24 mouse cellular contexts compared by ENCODE assay signal in the genomic region with DNA sequence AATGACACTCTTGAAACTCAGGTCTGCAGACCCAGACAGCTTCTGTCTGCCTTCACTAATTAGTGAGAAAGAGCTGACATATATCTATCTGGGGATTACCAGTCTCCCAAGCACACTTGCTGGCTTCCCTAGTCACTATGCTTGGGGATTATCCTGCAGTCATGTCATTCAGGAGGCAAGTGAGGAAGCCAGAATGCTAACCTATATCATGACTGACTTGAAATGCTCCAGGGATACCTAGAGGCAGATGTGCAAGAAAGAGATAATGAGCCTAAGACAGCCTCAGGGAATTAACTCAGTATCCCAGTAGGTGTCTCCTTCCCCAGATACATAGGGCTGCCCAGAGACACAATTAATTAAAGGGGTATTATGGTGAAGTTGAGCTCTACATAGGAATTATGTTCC.
A peak's percentile ranks its signal among the peaks of the same experiment; 100 is the strongest.
DNase-seq lines count a peak whose midpoint lies in the region; ATAC-seq lines count a peak whose summit lies in the region.
"Had no signal": no experiment of that assay in that cellular context is flagged by ENCODE, and none has a peak within 500 bp of the region (broad histone marks: within the 10 kb centered on the region; RNA-seq: fewer than 3 reads in every experiment).

No protein-coding gene starts in this region.

- H3K4me3 ChIP-seq in hindbrain, embryonic 12.5 days = no peak overlapping the region
- no peak overlapping the region for H3K4me3 ChIP-seq in hindbrain, embryonic 11.5 days (ENCODE audit: low read depth, low read length)
- H3K4me3 ChIP-seq in embryonic facial prominence, embryonic 15.5 days (replicated peaks) = no peak overlapping the region
- no peak overlapping the region for H3K4me3 ChIP-seq in midbrain, embryonic 15.5 days
- no peak overlapping the region for H3K4me3 ChIP-seq in neural tube, embryonic 15.5 days (replicated peaks)
- H3K4me3 ChIP-seq: embryonic facial prominence, embryonic 12.5 days; forebrain, embryonic 13.5 days; gastrocnemius, adult 2 months; heart, embryonic 13.5 days; hindbrain, embryonic 15.5 days had no signal

- H3K27ac ChIP-seq in hindbrain, embryonic 12.5 days = no peak overlapping the region
- no peak overlapping the region for H3K27ac ChIP-seq in hindbrain, embryonic 11.5 days (ENCODE audit: low read depth, low read length)
- no peak overlapping the region for H3K27ac ChIP-seq in embryonic facial prominence, embryonic 15.5 days (replicated peaks)
- no peak overlapping the region for H3K27ac ChIP-seq in midbrain, embryonic 15.5 days
- no peak overlapping the region for H3K27ac ChIP-seq in neural tube, embryonic 15.5 days (replicated peaks)
- H3K27ac ChIP-seq: embryonic facial prominence, embryonic 12.5 days; forebrain, embryonic 13.5 days; gastrocnemius, adult 2 months; heart, embryonic 13.5 days; hindbrain, embryonic 15.5 days had no signal

- no peak overlapping the region for H3K4me2 ChIP-seq in hindbrain, embryonic 12.5 days (replicated peaks)
- H3K4me2 ChIP-seq in hindbrain, embryonic 11.5 days (replicated peaks; ENCODE audit: low read depth, low read length) = no peak overlapping the region
- H3K4me2 ChIP-seq in embryonic facial prominence, embryonic 15.5 days (replicated peaks) = no peak overlapping the region
- no peak overlapping the region for H3K4me2 ChIP-seq in midbrain, embryonic 15.5 days
- H3K4me2 ChIP-seq in neural tube, embryonic 15.5 days = no peak overlapping the region
- H3K4me2 ChIP-seq: embryonic facial prominence, embryonic 12.5 days; forebrain, embryonic 13.5 days; heart, embryonic 13.5 days; hindbrain, embryonic 15.5 days had no signal

- DNase-seq in hindbrain, embryonic 11.5 days (ENCODE audit: low spot score) = no peak
- DNase-seq in retina, postnatal 1 day = peak; percentile 71
- DNase-seq in kidney, postnatal 4 days = no peak
- DNase-seq in adrenal gland, adult 2 months = no peak
- DNase-seq: adrenal gland, postnatal 25 days; cerebellum, adult 11 months; cerebellum, adult 8-10 months; cerebellum, postnatal 14 days; embryo, embryonic 11 days; forebrain, postnatal 0 days; gastrocnemius, adult 2 months; gastrocnemius, postnatal 25 days; heart, postnatal 36 days had no signal

- H3K9me3 ChIP-seq in hindbrain, embryonic 12.5 days (replicated peaks) = no peaks in the 10 kb centered on the region
- H3K9me3 ChIP-seq in hindbrain, embryonic 11.5 days (ENCODE audit: control insufficient read depth, low read length) = no peaks in the 10 kb centered on the region
- H3K9me3 ChIP-seq in embryonic facial prominence, embryonic 15.5 days (replicated peaks) = no peaks in the 10 kb centered on the region
- no peaks in the 10 kb centered on the region for H3K9me3 ChIP-seq in midbrain, embryonic 15.5 days
- no peaks in the 10 kb centered on the region for H3K9me3 ChIP-seq in neural tube, embryonic 15.5 days (replicated peaks)
- H3K9me3 ChIP-seq: embryonic facial prominence, embryonic 12.5 days; forebrain, embryonic 13.5 days; heart, embryonic 13.5 days; hindbrain, embryonic 15.5 days had no signal

- H3K4me1 ChIP-seq in hindbrain, embryonic 12.5 days = no peaks in the 10 kb centered on the region
- H3K4me1 ChIP-seq in hindbrain, embryonic 11.5 days (replicated peaks; ENCODE audit: control insufficient read depth, insufficient read depth, low read length) = no peaks in the 10 kb centered on the region
- H3K4me1 ChIP-seq in embryonic facial prominence, embryonic 15.5 days = no peaks in the 10 kb centered on the region
- H3K4me1 ChIP-seq in midbrain, embryonic 15.5 days = no peaks in the 10 kb centered on the region; the same call in 1 of the 2 replicates
- H3K4me1 ChIP-seq in neural tube, embryonic 15.5 days = no peaks in the 10 kb centered on the region
- H3K4me1 ChIP-seq: embryonic facial prominence, embryonic 12.5 days; forebrain, embryonic 13.5 days; heart, embryonic 13.5 days; hindbrain, embryonic 15.5 days had no signal

- H3K36me3 ChIP-seq in hindbrain, embryonic 12.5 days = no peaks in the 10 kb centered on the region
- H3K36me3 ChIP-seq in hindbrain, embryonic 11.5 days (ENCODE audit: control insufficient read depth, insufficient read depth, low read length) = no peaks in the 10 kb centered on the region
- no peaks in the 10 kb centered on the region for H3K36me3 ChIP-seq in embryonic facial prominence, embryonic 15.5 days
- no peaks in the 10 kb centered on the region for H3K36me3 ChIP-seq in midbrain, embryonic 15.5 days (replicated peaks)
- no peaks in the 10 kb centered on the region for H3K36me3 ChIP-seq in neural tube, embryonic 15.5 days
- H3K36me3 ChIP-seq: embryonic facial prominence, embryonic 12.5 days; heart, embryonic 13.5 days; hindbrain, embryonic 15.5 days had no signal

- H3K9ac ChIP-seq in hindbrain, embryonic 12.5 days = no peak overlapping the region
- no peak overlapping the region for H3K9ac ChIP-seq in hindbrain, embryonic 11.5 days (ENCODE audit: low read depth, low read length)
- H3K9ac ChIP-seq in embryonic facial prominence, embryonic 15.5 days = no peak overlapping the region
- no peak overlapping the region for H3K9ac ChIP-seq in midbrain, embryonic 15.5 days
- no peak overlapping the region for H3K9ac ChIP-seq in neural tube, embryonic 15.5 days (replicated peaks)
- H3K9ac ChIP-seq: embryonic facial prominence, embryonic 12.5 days; forebrain, embryonic 13.5 days; forebrain, postnatal 0 days; heart, embryonic 13.5 days; hindbrain, embryonic 15.5 days had no signal

- H3K27me3 ChIP-seq in hindbrain, embryonic 12.5 days = no peaks in the 10 kb centered on the region
- no peaks in the 10 kb centered on the region for H3K27me3 ChIP-seq in hindbrain, embryonic 11.5 days (ENCODE audit: control insufficient read depth, insufficient read depth, low read length)
- no peaks in the 10 kb centered on the region for H3K27me3 ChIP-seq in embryonic facial prominence, embryonic 15.5 days
- H3K27me3 ChIP-seq in midbrain, embryonic 15.5 days (replicated peaks) = no peaks in the 10 kb centered on the region
- H3K27me3 ChIP-seq in neural tube, embryonic 15.5 days (replicated peaks) = no peaks in the 10 kb centered on the region
- H3K27me3 ChIP-seq: CH12.LX; embryonic facial prominence, embryonic 12.5 days; forebrain, embryonic 13.5 days; heart, embryonic 13.5 days; hindbrain, embryonic 15.5 days; Patski had no signal

- peak; percentile 43 for ATAC-seq in hindbrain, embryonic 12.5 days (ENCODE audit: low FRiP score)
- no peak for ATAC-seq in hindbrain, embryonic 11.5 days (ENCODE audit: low FRiP score)
- ATAC-seq in embryonic facial prominence, embryonic 15.5 days (ENCODE audit: insufficient number of reproducible peaks, low FRiP score, low TSS enrichment, low read depth) = peak; percentile 34; the same call in 1 of the 2 replicates
- peak; percentile 93 for ATAC-seq in midbrain, embryonic 15.5 days (replicated peaks)
- ATAC-seq in neural tube, embryonic 15.5 days (ENCODE audit: low FRiP score) = no peak
- ATAC-seq: activated CD4-positive, CD25-positive, alpha-beta regulatory T cell, adult 4 months; forebrain, embryonic 13.5 days; forebrain, postnatal 0 days; Patski had no signal

Comparison
In these comparisons a context has a peak if more than half of its experiments do, and no peak if none do; other contexts are left out.
1. ATAC-seq: peak in hindbrain, embryonic 12.5 days (single experiment), embryonic facial prominence, embryonic 15.5 days (single experiment) and midbrain, embryonic 15.5 days (single experiment); none in hindbrain, embryonic 11.5 days (single experiment) and neural tube, embryonic 15.5 days (single experiment).